Mouse (Mus musculus): ENCODE results near the gene Tcf7l1. TPM values are rescaled to one million over a fixed set of nuclear protein-coding genes. Genes with fewer than 3 reads are reported as not detected.
"Not testable (repeated sequence)": the region's sequence is repeated elsewhere in the genome, so short reads cannot be mapped to it uniquely, and the experiment has no call there.

The Tcf7l1 gene
- 35.2 and 38.2 TPM in 2 replicates for polyA plus RNA-seq (2015; fragmentation: Nextera tagmentation; extraction: Ambion mirVana)

DNA sequence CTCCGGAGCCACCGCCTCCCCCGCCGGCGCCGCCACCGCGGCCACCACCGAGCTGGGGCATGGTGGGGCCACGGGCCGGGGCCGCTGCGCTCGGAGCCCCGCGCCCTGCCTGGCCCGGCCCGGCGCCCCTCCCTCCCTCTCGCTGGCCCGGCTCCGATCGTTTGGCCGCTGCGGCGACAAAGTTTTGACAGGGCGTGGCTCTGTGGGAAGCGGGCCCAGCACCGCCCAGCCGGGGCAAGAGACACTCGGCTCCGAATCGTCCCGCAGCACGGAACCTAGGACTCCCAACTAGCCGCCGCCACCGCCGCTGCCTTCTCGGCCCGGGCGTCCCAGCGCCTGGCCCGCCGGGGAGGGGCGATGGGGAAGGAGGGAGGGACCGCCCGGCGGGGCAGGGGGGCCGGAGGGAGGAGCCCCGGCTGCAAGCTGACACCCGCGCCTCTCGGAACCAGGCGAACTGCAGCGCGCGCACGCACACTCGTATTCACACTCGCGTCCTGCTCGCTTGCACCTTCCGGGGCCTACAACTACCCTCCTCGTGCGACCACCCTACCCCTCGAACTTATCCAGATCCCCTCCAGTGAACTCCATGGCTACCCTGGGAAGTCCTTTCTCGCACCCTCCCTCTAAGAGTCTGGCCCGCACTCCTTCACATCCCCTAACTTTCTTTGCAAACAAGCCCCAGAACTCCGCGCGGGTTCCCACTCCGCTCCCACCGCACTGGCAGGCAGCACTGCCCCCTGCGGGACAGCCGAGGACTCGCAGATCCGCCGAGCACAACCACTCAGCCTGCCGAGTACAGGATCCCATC lies at the start of gene Tcf7l1:
Gene Tcf7l1, minus strand, starts transcription at position 363 of the 808 bp plus-strand sequence.
- peaks cover 25% of the 10 kb centered on the region for H3K4me1 ChIP-seq
- peak within 1 kb of the TSS; percentile 71 for H3K4me2 ChIP-seq
- H3K27ac ChIP-seq, result peak within 1 kb of the TSS; percentile 96
- no peaks in the 10 kb centered on the region for H3K27me3 ChIP-seq
- H3K9me3 ChIP-seq (replicated peaks), result no peaks in the 10 kb centered on the region
- peak within 1 kb of the TSS; percentile 82 for H3K4me3 ChIP-seq (replicated peaks)
- under 1% methylated on average over 79 of the region's 80 CpGs for whole genome bisulfite sequencing
- peak; percentile 94 for ATAC-seq (replicated peaks; ENCODE audit: low FRiP score)
- peak within 1 kb of the TSS; percentile 94 for H3K9ac ChIP-seq
- peaks cover 17% of the 10 kb centered on the region; the same call in 1 of the 2 replicates for H3K36me3 ChIP-seq

DNA sequence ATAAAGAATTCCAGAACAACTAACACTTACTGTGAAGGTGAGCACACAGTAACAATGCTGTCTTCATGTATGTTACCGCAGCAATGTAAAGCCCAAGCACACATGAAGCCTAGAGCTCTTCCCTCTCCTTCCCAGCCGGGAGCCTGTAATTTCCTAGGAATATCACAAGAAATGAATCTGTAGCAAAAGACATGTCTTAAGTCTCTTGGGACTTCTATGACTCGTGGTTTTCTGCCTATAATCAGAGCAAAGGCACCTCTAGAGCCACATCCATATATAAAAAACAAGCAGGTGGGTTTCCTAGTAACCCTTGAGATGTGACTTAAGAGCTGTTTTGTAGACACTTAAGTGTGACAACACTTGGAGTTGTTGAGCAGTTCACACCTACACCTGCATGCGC lies 48.7 kb upstream of the Tcf7l1 start:
- no peak overlapping the region for H3K27ac ChIP-seq
- H3K9me3 ChIP-seq (replicated peaks), result no peaks in the 10 kb centered on the region
- no peak overlapping the region for H3K9ac ChIP-seq
- ATAC-seq (replicated peaks; ENCODE audit: low FRiP score), result no peak
- no peak overlapping the region for H3K4me2 ChIP-seq
- whole genome bisulfite sequencing, result 90% methylated on average over 4 of the region's 4 CpGs
- H3K4me1 ChIP-seq, result no peaks in the 10 kb centered on the region
- H3K27me3 ChIP-seq, result no peaks in the 10 kb centered on the region
- H3K4me3 ChIP-seq (replicated peaks), result no peak overlapping the region
- H3K36me3 ChIP-seq, result peaks cover 29% of the 10 kb centered on the region

DNA sequence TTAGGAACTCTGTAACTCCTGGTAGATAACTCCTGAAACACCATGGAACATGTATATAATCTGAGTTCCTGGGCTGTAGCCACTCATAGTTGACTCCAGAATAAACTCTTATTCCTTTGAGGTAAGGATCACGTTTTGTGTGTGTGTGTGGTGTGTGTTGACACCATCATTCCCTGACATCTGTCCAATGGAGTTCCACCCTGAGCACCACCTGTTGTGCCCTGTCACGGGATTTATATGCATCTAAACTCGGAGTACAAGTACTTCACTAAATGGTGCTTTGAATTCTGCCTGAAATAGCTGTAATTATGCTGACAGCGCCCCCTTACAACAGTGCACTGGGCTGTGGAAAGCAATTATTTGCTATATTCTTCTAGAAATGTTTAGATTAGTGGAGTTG lies 45.5 kb upstream of the Tcf7l1 start:
- no peak overlapping the region for H3K27ac ChIP-seq
- H3K9ac ChIP-seq, result no peak overlapping the region
- H3K27me3 ChIP-seq, result no peaks in the 10 kb centered on the region
- 63% methylated on average over 4 of the region's 4 CpGs for WGBS
- no peak overlapping the region for H3K4me3 ChIP-seq (replicated peaks)
- no peak for ATAC-seq (replicated peaks; ENCODE audit: low FRiP score)
- H3K36me3 ChIP-seq, result peaks cover under 1% of the 10 kb centered on the region; the same call in 1 of the 2 replicates
- no peak overlapping the region for H3K4me2 ChIP-seq
- H3K4me1 ChIP-seq, result no peaks in the 10 kb centered on the region
- H3K9me3 ChIP-seq (replicated peaks), result no peaks in the 10 kb centered on the region

DNA sequence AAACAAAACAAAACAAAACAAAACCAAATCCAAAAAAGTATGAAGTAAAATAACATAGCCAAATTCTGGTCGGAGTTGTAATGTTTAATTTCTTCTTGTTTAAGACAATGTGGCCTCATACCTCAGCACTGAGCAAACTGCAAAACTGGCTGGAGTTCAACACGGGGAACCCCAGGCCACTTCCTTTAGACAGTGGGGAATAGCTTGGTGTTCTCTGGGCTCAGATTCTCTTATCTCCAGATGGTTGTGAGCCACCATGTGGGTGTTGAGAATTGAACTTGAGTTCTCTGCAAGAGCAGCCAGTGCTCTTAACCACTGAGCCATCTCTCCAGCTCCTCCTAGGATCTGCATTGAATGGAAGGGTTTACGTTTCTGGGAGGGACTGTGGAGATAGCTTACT lies 42.8 kb upstream of the Tcf7l1 start:
- Histone ChIP-seq H3K27me3 (peaks cover under 1% of the 10 kb centered on the region; the same call in 1 of the 2 replicates), H3K36me3 (no peaks in the 10 kb centered on the region), H3K27ac (no peak overlapping the region), H3K4me3 (replicated peaks) (no peak overlapping the region), H3K4me2 (no peak overlapping the region), H3K9me3 (replicated peaks) (no peaks in the 10 kb centered on the region), H3K4me1 (0 out of 2 replicates have a peak, but pooled peaks cover 2% of the 10 kb centered on the region), H3K9ac (no peak overlapping the region)
- 60% methylated on average over 3 of the region's 3 CpGs for WGBS
- no peak for ATAC-seq (replicated peaks; ENCODE audit: low FRiP score)

DNA sequence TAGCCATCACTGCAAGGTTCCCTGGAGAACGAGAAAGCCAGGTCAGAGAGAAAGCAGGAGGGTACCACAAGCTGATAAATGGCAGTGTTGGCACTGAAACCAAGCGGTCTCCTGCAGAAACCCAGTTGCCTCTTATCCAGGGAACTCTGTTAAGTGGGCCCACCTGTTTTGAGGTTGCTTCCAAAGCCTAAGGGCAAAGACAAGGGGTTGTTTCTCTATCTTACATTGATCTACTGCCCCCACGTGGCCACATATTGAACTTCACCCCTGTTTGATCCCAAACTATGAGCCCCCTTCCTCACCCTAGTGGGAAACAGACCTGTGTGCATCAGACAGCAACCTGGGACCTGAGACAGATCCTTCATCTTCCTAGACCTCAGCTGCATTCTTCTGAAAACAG lies 42.2 kb upstream of the Tcf7l1 start:
- Histone ChIP-seq H3K4me1 (0 out of 2 replicates have a peak, but pooled peaks cover 2% of the 10 kb centered on the region), H3K4me2 (no peak overlapping the region), H3K9ac (no peak overlapping the region), H3K36me3 (no peaks in the 10 kb centered on the region), H3K4me3 (replicated peaks) (no peak overlapping the region), H3K27ac (no peak overlapping the region), H3K9me3 (replicated peaks) (no peaks in the 10 kb centered on the region), H3K27me3 (peaks cover 7% of the 10 kb centered on the region)
- WGBS, result 19% methylated on average over 3 of the region's 3 CpGs
- no peak for ATAC-seq (replicated peaks; ENCODE audit: low FRiP score)

DNA sequence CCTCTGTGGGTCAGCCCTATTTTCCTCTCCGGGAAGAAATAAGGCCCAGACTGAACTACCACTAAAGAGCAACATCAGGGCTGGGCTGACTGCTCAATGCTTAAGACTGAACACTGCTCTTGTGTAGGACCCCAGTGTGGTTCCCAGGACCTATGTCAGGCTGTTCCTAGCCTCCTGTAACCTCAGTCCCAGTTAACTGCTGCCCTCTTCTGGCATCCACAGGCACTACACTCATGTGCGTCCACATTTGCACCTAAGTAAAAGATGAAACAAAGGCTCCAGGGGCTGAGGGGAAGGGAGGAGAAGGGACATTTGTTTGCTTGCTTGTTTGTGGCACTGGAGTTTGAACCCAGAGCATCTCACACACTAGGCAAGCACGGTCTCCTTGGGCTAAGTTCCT lies 39.8 kb upstream of the Tcf7l1 start:
- Histone ChIP-seq H3K36me3 (no peaks in the 10 kb centered on the region), H3K27me3 (peaks cover 15% of the 10 kb centered on the region), H3K4me2 (peak overlapping the region; percentile 41; the same call in 1 of the 2 replicates), H3K4me3 (replicated peaks) (no peak overlapping the region), H3K4me1 (peaks cover 14% of the 10 kb centered on the region), H3K9ac (no peak overlapping the region), H3K9me3 (replicated peaks) (no peaks in the 10 kb centered on the region), H3K27ac (no peak overlapping the region)
- no peak for ATAC-seq (replicated peaks; ENCODE audit: low FRiP score)
- WGBS, result 80% methylated on average over 3 of the region's 3 CpGs

DNA sequence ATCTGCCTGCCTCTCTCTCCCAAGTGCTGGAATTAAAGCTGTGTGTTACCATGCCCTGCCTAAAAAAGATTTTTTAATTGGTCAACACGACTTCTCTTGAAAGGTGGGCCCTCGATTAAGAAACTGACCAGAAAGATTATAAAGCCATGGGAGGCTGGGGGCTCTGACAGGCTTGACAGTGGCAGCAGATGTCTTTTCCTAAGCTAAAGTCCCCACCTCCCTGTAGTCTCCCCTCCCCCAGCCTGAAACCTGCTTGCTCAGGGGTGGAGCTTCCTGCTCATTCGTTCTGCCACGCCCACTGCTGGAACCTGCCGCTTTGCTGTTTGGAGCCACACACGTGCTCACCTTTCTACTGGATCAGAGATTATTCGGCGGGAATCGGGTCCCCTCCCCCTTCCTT lies 39.0 kb upstream of the Tcf7l1 start:
- H3K9ac ChIP-seq; H3K9me3 ChIP-seq (replicated peaks); H3K27ac ChIP-seq; H3K4me3 ChIP-seq (replicated peaks); H3K36me3 ChIP-seq: not testable (repeated sequence)
- 0 out of 2 replicates have a peak, but pooled peaks have one; percentile 27 for ATAC-seq (replicated peaks; ENCODE audit: low FRiP score)
- 8% methylated on average over 9 of the region's 9 CpGs for WGBS
- Histone ChIP-seq H3K27me3 (peaks cover 15% of the 10 kb centered on the region), H3K4me1 (peaks cover 14% of the 10 kb centered on the region), H3K4me2 (peak overlapping the region; percentile 41)

DNA sequence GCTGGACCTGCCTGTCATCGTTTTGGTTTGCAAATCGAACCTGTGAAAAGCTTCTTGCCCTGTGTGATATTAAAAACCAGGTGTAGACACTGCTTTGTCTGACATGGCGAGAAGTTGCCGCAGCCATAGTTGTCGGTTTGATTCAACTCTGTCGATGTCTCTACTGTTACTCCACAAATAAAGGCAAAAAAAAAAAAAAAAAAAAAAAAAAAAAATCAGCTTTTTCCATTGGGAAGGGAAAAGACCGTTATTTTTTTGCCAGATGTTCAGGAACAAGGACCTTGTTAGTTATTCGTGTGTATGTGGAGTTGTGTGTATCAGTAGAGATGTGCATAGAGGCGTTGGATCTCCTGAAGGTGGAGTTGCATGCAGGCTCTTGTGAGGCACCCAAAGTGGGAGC lies 36.7 kb upstream of the Tcf7l1 start:
- H3K27ac ChIP-seq, result no peak overlapping the region
- H3K36me3 ChIP-seq, result no peaks in the 10 kb centered on the region
- H3K4me1 ChIP-seq, result peaks cover 14% of the 10 kb centered on the region
- no peak overlapping the region for H3K4me3 ChIP-seq (replicated peaks)
- no peak for ATAC-seq (replicated peaks; ENCODE audit: low FRiP score)
- no peaks in the 10 kb centered on the region for H3K9me3 ChIP-seq (replicated peaks)
- no peak overlapping the region for H3K9ac ChIP-seq
- peak overlapping the region; percentile 56; the same call in 1 of the 2 replicates for H3K4me2 ChIP-seq
- peaks cover 15% of the 10 kb centered on the region for H3K27me3 ChIP-seq
- WGBS, result 56% methylated on average over 9 of the region's 9 CpGs

DNA sequence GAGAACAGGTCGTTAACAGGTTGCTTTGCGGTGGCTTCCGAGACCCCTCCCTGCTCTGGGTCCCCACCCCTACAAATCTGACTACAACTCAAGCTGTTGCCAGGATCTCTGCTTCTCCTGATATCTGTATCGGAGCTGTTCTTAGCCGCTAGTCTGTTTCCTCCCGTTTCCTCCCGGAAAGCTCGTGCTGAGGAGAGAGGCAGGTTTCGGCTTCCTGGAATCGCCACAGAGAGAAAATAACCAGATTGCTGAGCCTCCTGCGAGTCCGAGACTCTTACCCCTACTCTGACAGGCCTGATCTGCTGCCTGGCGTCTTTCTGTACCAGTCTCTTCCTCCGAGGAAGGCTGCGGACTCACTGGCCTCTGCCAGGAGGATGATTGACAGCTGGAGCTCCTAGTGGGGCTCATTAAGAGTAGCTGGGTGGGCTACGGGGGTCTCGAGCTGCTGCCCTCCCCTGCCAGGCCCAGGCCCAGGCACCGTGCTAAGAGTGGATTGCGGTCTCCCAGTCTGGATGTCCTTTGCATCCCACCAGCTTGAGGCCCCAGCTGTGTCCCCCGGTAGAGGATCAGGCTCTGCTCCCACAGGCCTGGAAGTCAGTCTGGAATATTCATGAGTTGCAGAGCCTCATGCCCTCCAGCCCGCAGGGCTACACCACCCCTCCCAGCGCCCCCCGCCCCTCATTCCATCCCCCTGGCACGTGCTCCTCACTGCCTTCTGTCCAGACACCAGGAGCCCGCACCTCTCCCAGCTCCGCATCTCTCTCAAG lies 36.1 kb upstream of the Tcf7l1 start:
- Histone ChIP-seq H3K4me3 (replicated peaks) (peak overlapping the region; percentile 33), H3K9me3 (replicated peaks) (no peaks in the 10 kb centered on the region), H3K27ac (0 out of 2 replicates have a peak overlapping the region, but pooled peaks have one; percentile 37), H3K27me3 (peaks cover 15% of the 10 kb centered on the region), H3K4me1 (peaks cover 14% of the 10 kb centered on the region), H3K9ac (peak overlapping the region; percentile 35; the same call in 1 of the 2 replicates), H3K36me3 (no peaks in the 10 kb centered on the region), H3K4me2 (peak overlapping the region; percentile 56)
- peak; percentile 22 for ATAC-seq (replicated peaks; ENCODE audit: low FRiP score)
- 7% methylated on average over 26 of the region's 26 CpGs for WGBS

DNA sequence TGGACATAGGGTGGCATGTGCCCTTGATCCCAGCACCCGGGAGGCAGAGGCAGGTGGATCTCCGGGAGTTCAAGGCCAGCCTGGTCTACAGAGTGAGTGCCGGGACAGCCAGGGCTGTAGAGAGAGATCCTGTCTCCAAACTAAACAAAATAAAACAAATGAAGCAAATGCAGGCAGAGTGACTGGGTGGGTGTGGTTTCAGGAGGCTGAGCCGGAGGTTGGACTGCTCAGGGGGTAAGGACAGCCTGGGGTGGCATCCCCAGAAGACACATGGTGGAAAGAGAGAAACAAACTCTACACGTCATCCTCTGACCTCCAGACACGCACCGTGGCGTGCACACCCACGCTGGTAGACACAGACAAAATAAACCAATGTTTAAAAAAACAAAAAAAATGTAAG lies 24.4 kb upstream of the Tcf7l1 start:
- H3K9me3 ChIP-seq (replicated peaks), result no peaks in the 10 kb centered on the region
- WGBS, result 61% methylated on average over 9 of the region's 9 CpGs
- no peaks in the 10 kb centered on the region for H3K27me3 ChIP-seq
- no peaks in the 10 kb centered on the region for H3K36me3 ChIP-seq
- H3K4me1 ChIP-seq, result peaks cover 9% of the 10 kb centered on the region; the same call in 1 of the 2 replicates
- H3K4me3 ChIP-seq (replicated peaks), result no peak overlapping the region
- H3K9ac ChIP-seq, result no peak overlapping the region
- no peak overlapping the region for H3K27ac ChIP-seq
- ATAC-seq (replicated peaks; ENCODE audit: low FRiP score), result no peak
- peak overlapping the region; percentile 27; the same call in 1 of the 2 replicates for H3K4me2 ChIP-seq

DNA sequence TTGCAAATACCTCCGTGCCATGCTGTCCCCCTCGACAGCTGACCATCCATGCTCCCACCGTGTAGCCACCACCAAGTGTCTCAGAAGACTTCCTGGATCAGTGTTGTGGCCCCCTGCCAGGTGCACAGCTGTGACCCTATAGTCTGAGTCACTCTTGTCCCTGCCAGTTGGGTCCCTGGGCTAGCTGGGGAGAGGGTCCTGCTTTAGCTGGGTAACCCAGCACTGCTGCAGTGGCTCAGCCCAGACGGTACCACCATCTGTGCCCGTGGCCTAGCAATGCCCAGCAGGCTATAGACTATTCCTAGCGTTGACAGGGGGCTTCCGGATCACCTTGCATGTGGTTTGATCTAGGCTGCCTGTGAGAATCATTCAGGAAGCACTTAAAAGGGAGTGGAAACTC lies 21.2 kb upstream of the Tcf7l1 start:
- WGBS, result 81% methylated on average over 7 of the region's 7 CpGs
- no peak overlapping the region for H3K4me2 ChIP-seq
- no peaks in the 10 kb centered on the region for H3K27me3 ChIP-seq
- no peaks in the 10 kb centered on the region for H3K9me3 ChIP-seq (replicated peaks)
- no peak overlapping the region for H3K4me3 ChIP-seq (replicated peaks)
- H3K9ac ChIP-seq, result no peak overlapping the region
- no peak for ATAC-seq (replicated peaks; ENCODE audit: low FRiP score)
- H3K4me1 ChIP-seq, result peaks cover 9% of the 10 kb centered on the region; the same call in 1 of the 2 replicates
- no peak overlapping the region for H3K27ac ChIP-seq
- H3K36me3 ChIP-seq, result no peaks in the 10 kb centered on the region

Measured in kidney, embryonic 15.5 days (tissue).